Mouse (Mus musculus): Measurements from ENCODE around the gene Xpnpep2. TPM values are rescaled to one million over a fixed set of nuclear protein-coding genes. Genes with fewer than 3 reads are reported as not detected.

The Xpnpep2 gene
- total RNA-seq, 2 experiments from 2014 or later: 1.3 to 1.8 TPM

- no peak for DNase-seq
These were observed 49.8 kb downstream of the Xpnpep2 start for GRCm38 (mm10) chrX:48158229-48158919.

GRCm38 (mm10) chrX:48169892-48170291 is 61.4 kb downstream of the Xpnpep2 start:
- DNase-seq: no peak

GRCm38 (mm10) chrX:48170368-48170767 is 61.8 kb downstream of the Xpnpep2 start:
- DNase-seq: no peak

- no peak for DNase-seq
These were observed 73.3 kb downstream of the Xpnpep2 start for GRCm38 (mm10) chrX:48181844-48182243.

GRCm38 (mm10) chrX:48184703-48185102 is 76.2 kb downstream of the Xpnpep2 start:
- no peak for DNase-seq

Other genes starting within 250 kb of the Xpnpep2 start
- 10 to 100 TPM; 31.9 to 66.0 TPM for gene Smarca1, start 215.8 kb upstream of the Xpnpep2 start, total RNA-seq (2021)
- gene Ocrl, start 196.3 kb upstream of the Xpnpep2 start, total RNA-seq (2021): 10 to 100 TPM; 43.6 to 48.6 TPM
- gene Apln, start 73.9 kb upstream of the Xpnpep2 start, total RNA-seq (2021): 1 to 10 TPM; 2.7 to 7.6 TPM
- 1 to 10 TPM; 1.4 to 1.9 TPM for gene Sash3, start 37.7 kb downstream of the Xpnpep2 start, total RNA-seq (2021)
- gene Zdhhc9, start 100.2 kb downstream of the Xpnpep2 start, total RNA-seq (2021): 10 to 100 TPM; 15.9 to 19.1 TPM
- gene Utp14a, start 148.1 kb downstream of the Xpnpep2 start, total RNA-seq (2021): 10 to 100 TPM; 15.4 to 17.3 TPM
- 10 to 100 TPM in 1 of 2 experiments, 1 to 10 TPM in 1; 9.8 to 11.2 TPM for gene Bcorl1, start 232.6 kb downstream of the Xpnpep2 start, total RNA-seq (2021)